Comparison of ENCODE assay signal across 8 mouse cellular contexts in genomic region chr10:25296286-25296656, GRCm38 (mm10). TPM values are rescaled to one million over a fixed set of nuclear protein-coding genes. Genes with fewer than 3 reads are reported as not detected.
A peak's percentile ranks its signal among the peaks of the same experiment; 100 is the strongest.
DNase-seq lines count a peak whose midpoint lies in the region; ATAC-seq and TF ChIP-seq lines count a peak whose summit lies in the region.

No protein-coding gene starts in this region.

- H3K9me3 ChIP-seq in lung, embryonic 15.5 days, result no peaks in the 10 kb centered on the region
- no peaks in the 10 kb centered on the region for H3K9me3 ChIP-seq in limb, embryonic 10.5 days (replicated peaks)

- H3K27me3 ChIP-seq in lung, embryonic 15.5 days, result no peaks in the 10 kb centered on the region
- H3K27me3 ChIP-seq in limb, embryonic 10.5 days (ENCODE audit: low read depth, poor library complexity, severe bottlenecking), result no peaks in the 10 kb centered on the region
- no peaks in the 10 kb centered on the region for H3K27me3 ChIP-seq in small intestine, adult 2 months (ENCODE audit: control insufficient read depth, insufficient read depth, low read length)

- no peak for ATAC-seq in lung, embryonic 15.5 days (ENCODE audit: borderline replicate concordance, extremely low read depth, low FRiP score, low TSS enrichment)

- H3K4me3 ChIP-seq in lung, embryonic 15.5 days, result peak overlapping the region; percentile 80
- peak overlapping the region; percentile 78 for H3K4me3 ChIP-seq in limb, embryonic 10.5 days
- peak overlapping the region; percentile 74 for H3K4me3 ChIP-seq in small intestine, adult 2 months (ENCODE audit: low read depth, low read length)

- peak overlapping the region; percentile 98 for H3K27ac ChIP-seq in lung, embryonic 15.5 days
- H3K27ac ChIP-seq in limb, embryonic 10.5 days, result peak overlapping the region; percentile 96
- H3K27ac ChIP-seq in small intestine, adult 2 months (ENCODE audit: insufficient read depth, low read depth, low read length), result no peak overlapping the region

- DNase-seq in adrenal gland, postnatal 14 days, result peak; percentile 21
- no peak for DNase-seq in adrenal gland, postnatal 36 days
- no peak for DNase-seq in lung, adult 18-20 months
- DNase-seq in limb, embryonic 10.5 days (ENCODE audit: low spot score), result no peak
- DNase-seq in thymus, postnatal 25 days, result no peak
- no peak for DNase-seq in spleen, postnatal 4 days (ENCODE audit: low spot score in 2 of 2)

- peak overlapping the region; percentile 74 for H3K4me2 ChIP-seq in lung, embryonic 15.5 days

- H3K4me1 ChIP-seq in lung, embryonic 15.5 days, result peaks cover 19% of the 10 kb centered on the region
- H3K4me1 ChIP-seq in limb, embryonic 10.5 days, result peaks cover 21% of the 10 kb centered on the region
- no peaks in the 10 kb centered on the region for H3K4me1 ChIP-seq in small intestine, adult 2 months (ENCODE audit: control insufficient read depth, insufficient read depth, insufficient read length, low read length)

- no peak for TF ChIP-seq POLR2A in small intestine, adult 2 months (IDR thresholded peaks at IDR 0.05; ENCODE audit: low read depth, low read length)

- TF ChIP-seq CTCF in small intestine, adult 2 months (IDR thresholded peaks at IDR 0.05; ENCODE audit: extremely low read depth, insufficient read length, insufficient replicate concordance, low read depth, low read length), result no peak

- peak overlapping the region; percentile 75 for H3K9ac ChIP-seq in lung, embryonic 15.5 days

- H3K36me3 ChIP-seq in lung, embryonic 15.5 days, result no peaks in the 10 kb centered on the region
- no peaks in the 10 kb centered on the region for H3K36me3 ChIP-seq in limb, embryonic 10.5 days
- H3K36me3 ChIP-seq in small intestine, adult 2 months (ENCODE audit: control insufficient read depth, insufficient read depth, low read length), result no peaks in the 10 kb centered on the region

- 32% methylated on average over 8 of the region's 8 CpGs for WGBS in lung, embryonic 15.5 days
- WGBS in limb, embryonic 10.5 days, result 48% methylated on average over 8 of the region's 8 CpGs
- WGBS in small intestine, adult 2 months, result 26% methylated on average over 8 of the region's 8 CpGs

RNA-seq across cellular contexts. Expression of gene Akap7, which starts 11.4 kb away (rescaled TPM):
- 65.2 and 68.4 TPM in 2 replicates for total RNA-seq in adrenal gland, postnatal 14 days (2021)
- total RNA-seq in adrenal gland, postnatal 36 days (2021), result 10 to 100 TPM; 54.9 to 72.6 TPM
- 20.9 and 25.4 TPM in 2 replicates for polyA plus RNA-seq in lung, embryonic 15.5 days (2015; fragmentation: Nextera tagmentation; extraction: Ambion mirVana)
- 18.5 and 21.3 TPM in 2 replicates for polyA plus RNA-seq in limb, embryonic 10.5 days (2016; fragmentation: Nextera tagmentation; extraction: Ambion mirVana)
- polyA plus RNA-seq in small intestine, adult 2 months (2012; rRNA removed), result 5.1 and 10.6 TPM in 2 replicates
